Mouse (Mus musculus) CH12.LX (cell line): Measurements from ENCODE around the gene Mpzl1. TPM values are rescaled to one million over a fixed set of nuclear protein-coding genes. Genes with fewer than 3 reads are reported as not detected.

ENCODE experiments used
- DNase-seq: peaks from one replicate; pipeline ENCODE4 v3.0.0-alpha.2; 2013; ENCODE audit errors: extremely low read depth
- H3K27ac ChIP-seq: 2 replicates; pipeline ENCODE4 v1.5.1; 2012; ENCODE audit warnings: low read depth, mild to moderate bottlenecking, control low read depth, moderate library complexity; ENCODE audit not compliant: insufficient read depth
- H3K27me3 ChIP-seq: replicated peaks from 2 replicates; pipeline ENCODE3; 2012; ENCODE audit warnings: inconsistent platforms
- H3K36me3 ChIP-seq, 2 experiments: replicated peaks in 1 of 2; 2 replicates each; pipeline versions ENCODE3 to v1.6.1; 2012; ENCODE audit warnings: inconsistent platforms in 1 of 2, low read length in 1 of 2, mild to moderate bottlenecking in 1 of 2, mixed read lengths in 1 of 2, moderate library complexity in 1 of 2; ENCODE audit not compliant: control insufficient read depth in 1 of 2, insufficient read depth in 1 of 2
- H3K4me1 ChIP-seq, 2 experiments: 2 replicates each; pipeline ENCODE4 v1.6.1; 2012; ENCODE audit warnings: inconsistent platforms in 1 of 2, moderate library complexity in 1 of 2; ENCODE audit not compliant: insufficient read depth in 2 of 2, control insufficient read depth in 1 of 2
- H3K4me2 ChIP-seq: 2 replicates; pipeline ENCODE4 v1.6.1; 2012; ENCODE audit warnings: low read depth, mild to moderate bottlenecking, control low read depth; ENCODE audit not compliant: poor library complexity, insufficient read depth, severe bottlenecking
- H3K4me3 ChIP-seq, 3 experiments: fragments of 150-350 bp in 1 of 3; sonication (generic) in 1 of 3; replicated peaks in 1 of 3; 2 replicates each; pipeline versions ENCODE3 to v1.5.1; 2011 to 2012; ENCODE audit warnings: low read depth in 2 of 3, low read length in 2 of 3, mild to moderate bottlenecking in 2 of 3, moderate library complexity in 2 of 3, control low read depth in 1 of 3, improper control_type of control experiment in 1 of 3, inconsistent platforms in 1 of 3, mixed read lengths in 1 of 3; ENCODE audit not compliant: poor library complexity in 1 of 3
- H3K79me2 ChIP-seq: replicated peaks from 2 replicates; pipeline ENCODE4 v1.6.1; 2012; ENCODE audit warnings: mild to moderate bottlenecking, moderate library complexity; ENCODE audit not compliant: control insufficient read depth, poor library complexity, insufficient read depth, severe bottlenecking; ENCODE audit errors: extremely low read depth
- H3K9ac ChIP-seq: 2 replicates; pipeline ENCODE4 v1.6.1; 2012; ENCODE audit warnings: low read depth, mild to moderate bottlenecking, control low read depth, moderate library complexity; ENCODE audit not compliant: insufficient read depth
- H3K9me3 ChIP-seq: replicated peaks from 2 replicates; pipeline ENCODE3; 2012; ENCODE audit warnings: low read length, inconsistent platforms, mixed read lengths
- E2F4 ChIP-seq: IDR thresholded peaks from 2 replicates; pipeline ENCODE4 v1.6.1; 2011; ENCODE audit warnings: low read depth, low read length, improper control_type of control experiment; ENCODE audit not compliant: insufficient replicate concordance
- EP300 ChIP-seq: IDR thresholded peaks from 2 replicates; pipeline ENCODE4 v1.6.1; 2011; ENCODE audit warnings: low read length, improper control_type of control experiment
- ETS1 ChIP-seq: conservative IDR thresholded peaks from 2 replicates; pipeline ENCODE4 v1.6.1; 2012; ENCODE audit warnings: low read depth, mild to moderate bottlenecking, inconsistent platforms, low read length, improper control_type of control experiment, moderate library complexity
- GABPA ChIP-seq: IDR thresholded peaks from 2 replicates; pipeline ENCODE4 v1.6.1; 2012; ENCODE audit warnings: low read depth, low read length, improper control_type of control experiment, inconsistent platforms; ENCODE audit not compliant: insufficient replicate concordance
- IRF4 ChIP-seq: IDR thresholded peaks from 2 replicates; pipeline ENCODE4 v1.6.1; 2014; ENCODE audit warnings: low read depth, mild to moderate bottlenecking, inconsistent platforms, low read length, improper control_type of control experiment
- KAT2A ChIP-seq: IDR thresholded peaks from 2 replicates; pipeline ENCODE4 v1.6.1; 2012; ENCODE audit warnings: low read length, improper control_type of control experiment, inconsistent platforms; ENCODE audit not compliant: insufficient replicate concordance
- MAFK ChIP-seq: IDR thresholded peaks from 2 replicates; pipeline ENCODE4 v1.6.1; 2011; ENCODE audit warnings: low read length, improper control_type of control experiment; ENCODE audit not compliant: insufficient replicate concordance
- MAX ChIP-seq: IDR thresholded peaks from 2 replicates; pipeline ENCODE4 v1.6.1; 2011; ENCODE audit warnings: low read length, improper control_type of control experiment
- MEF2A ChIP-seq: IDR thresholded peaks from 2 replicates; pipeline ENCODE4 v1.6.1; 2014; ENCODE audit warnings: low read depth, mild to moderate bottlenecking, inconsistent platforms, low read length, improper control_type of control experiment, borderline replicate concordance
- MYC ChIP-seq: IDR thresholded peaks from 2 replicates; pipeline ENCODE4 v1.6.1; 2011; ENCODE audit warnings: low read depth, mild to moderate bottlenecking, improper control_type of control experiment, low read length
- POLR2A ChIP-seq: IDR thresholded peaks from 2 replicates; pipeline ENCODE4 v1.6.1; 2011; ENCODE audit warnings: low read depth, mild to moderate bottlenecking, improper control_type of control experiment, low read length
- POLR2AphosphoS2 ChIP-seq: IDR thresholded peaks from 2 replicates; pipeline ENCODE4 v1.6.1; 2011; ENCODE audit warnings: low read depth, low read length, improper control_type of control experiment
- SMC3 ChIP-seq: IDR thresholded peaks from 2 replicates; pipeline ENCODE4 v1.6.1; 2011; ENCODE audit warnings: low read depth, low read length, improper control_type of control experiment
- USF1 ChIP-seq: IDR thresholded peaks from 2 replicates; pipeline ENCODE4 v1.6.1; 2014; ENCODE audit warnings: low read depth, mild to moderate bottlenecking, inconsistent platforms, low read length, improper control_type of control experiment
- USF2 ChIP-seq: conservative IDR thresholded peaks from 2 replicates; pipeline ENCODE4 v1.6.1; 2011; ENCODE audit warnings: low read depth, low read length, improper control_type of control experiment
- ZC3H11A ChIP-seq: IDR thresholded peaks from 2 replicates; pipeline ENCODE4 v1.6.1; 2012; ENCODE audit warnings: low read depth, mild to moderate bottlenecking, inconsistent platforms, low read length, improper control_type of control experiment
- dilution Hi-C: fragments of 300-500 bp; cut with MboI; formaldehyde crosslinking; loops from 2 replicates; pipeline ENCODE4 v1.14.3; 2020; ENCODE audit warnings: low sequenced_read_pairs; ENCODE audit not compliant: extremely low pct_unique_long_range_greater_than_20kb, extremely low pct_ligation_motif_present
- in situ Hi-C: fragments of 300-500 bp; cut with MboI; formaldehyde crosslinking; loops from 3 replicates; pipeline ENCODE4 v1.14.3; 2019; ENCODE audit warnings: low sequenced_read_pairs, low pct_ligation_motif_present, low pct_unique_long_range_greater_than_20kb, mixed read lengths
- polyA plus RNA-seq: library from polyadenylated mRNA; unstranded; fragments of >175 nt; gene quantifications from 2 replicates; pipeline ENCODE4 v1.2.1, GENCODE M21; 2012; ENCODE audit warnings: low read depth; ENCODE audit not compliant: insufficient read length
- total RNA-seq, 2 experiments: library from RNA; depleted of rRNA; stranded (reverse); fragments of 300-350 nt in 1 of 2; fragments of >200 nt in 1 of 2; gene quantifications; 2 replicates each; pipeline ENCODE4 v1.2.3; 2012 to 2014

Gene Mpzl1
- total and polyA plus RNA-seq, 3 experiments = 2.8 to 6.7 (median 6.5) TPM

DNA sequence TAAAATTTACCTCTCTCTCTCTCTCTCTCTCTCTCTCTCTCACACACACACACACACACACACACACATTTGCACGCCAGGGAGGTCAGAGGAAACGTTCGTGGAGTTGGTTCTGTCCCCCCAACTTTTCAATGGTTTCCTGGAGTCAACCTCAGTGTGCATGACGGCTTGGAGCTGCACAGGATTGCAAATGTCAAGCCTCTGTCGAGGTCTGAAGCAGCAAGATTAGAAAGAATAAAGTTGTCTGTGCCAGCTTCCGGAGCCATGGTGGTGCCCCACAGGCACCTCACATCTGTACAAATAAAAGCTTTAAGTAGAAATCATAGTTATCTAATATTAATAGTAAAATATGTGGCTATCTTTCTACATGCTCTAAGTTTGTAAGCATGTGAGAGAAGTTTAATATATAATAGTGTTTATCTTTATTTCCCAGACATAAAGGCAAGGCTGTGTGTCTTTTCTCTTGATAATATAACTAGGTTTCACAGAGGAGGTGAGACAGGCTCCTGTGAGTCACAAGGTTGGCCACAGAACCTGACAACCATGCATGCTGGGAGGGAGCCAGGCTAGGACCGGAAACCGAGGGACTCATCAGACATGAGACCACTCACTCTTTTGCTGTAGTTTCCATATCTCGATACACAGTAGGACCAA, 57.8 kb downstream of the Mpzl1 start:
- dilution Hi-C loops = no loop called here

DNA sequence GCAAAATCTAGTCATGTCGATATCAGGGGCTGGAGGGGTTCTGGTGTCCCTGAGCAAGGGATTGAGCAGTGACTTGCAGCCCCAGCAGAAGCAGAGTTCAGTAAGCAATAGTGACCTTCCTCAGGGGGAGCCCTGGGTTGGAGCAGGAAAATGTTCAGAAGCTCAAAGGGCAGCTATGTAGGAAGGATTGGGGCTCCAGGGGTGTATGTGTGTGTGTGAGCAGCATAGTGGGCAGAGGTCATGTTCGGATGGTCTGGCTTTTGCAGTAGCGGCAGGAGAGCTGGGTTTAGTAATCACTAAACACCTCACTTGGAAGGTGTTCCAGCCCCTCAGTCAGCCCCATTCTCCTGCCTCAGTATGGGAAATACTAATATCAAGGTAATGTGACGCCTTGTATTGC, 58.3 kb downstream of the Mpzl1 start:
- Histone ChIP-seq H3K27ac (no peak overlapping the region), H3K4me2 (no peak overlapping the region), H3K9ac (no peak overlapping the region), H3K79me2 (no peaks in the 10 kb centered on the region), H3K9me3 (no peaks in the 10 kb centered on the region), H3K27me3 (no peaks in the 10 kb centered on the region), H3K4me3 (no peak overlapping the region), H3K36me3 (no peaks in the 10 kb centered on the region), H3K4me1 (peaks cover 0 to 6% of the 10 kb centered on the region in 2 experiments; a peak in 2 of 4 replicates)
- in situ Hi-C loops = no loop called here
- no peak for TF ChIP-seq GABPA
- TF ChIP-seq MAFK = no peak
- TF ChIP-seq IRF4 = no peak
- no peak for TF ChIP-seq E2F4
- no peak for DNase-seq
- dilution Hi-C loops = no loop called here

More for the DNA sequence above, 57.8 kb downstream of the Mpzl1 start:
- no peaks in the 10 kb centered on the region for H3K79me2 ChIP-seq
- no peak overlapping the region for H3K9ac ChIP-seq
- H3K27me3 ChIP-seq = no peaks in the 10 kb centered on the region
- in situ Hi-C loops = no loop called here
- H3K36me3 ChIP-seq = no peaks in the 10 kb centered on the region
- H3K4me1 ChIP-seq = peaks cover 0 to 6% of the 10 kb centered on the region in 2 experiments; a peak in 2 of 4 replicates
- H3K9me3 ChIP-seq = no peaks in the 10 kb centered on the region
- no peak overlapping the region for H3K27ac ChIP-seq
- TF ChIP-seq EP300 = no peak
- TF ChIP-seq MEF2A = no peak
- TF ChIP-seq SMC3 = no peak
- TF ChIP-seq E2F4 = no peak
- no peak for TF ChIP-seq USF1
- TF ChIP-seq, all 38 proteins: peak for 0
- Histone ChIP-seq H3K4me2 (no peak overlapping the region), H3K4me3 (no peak overlapping the region)
- DNase-seq = no peak

DNA sequence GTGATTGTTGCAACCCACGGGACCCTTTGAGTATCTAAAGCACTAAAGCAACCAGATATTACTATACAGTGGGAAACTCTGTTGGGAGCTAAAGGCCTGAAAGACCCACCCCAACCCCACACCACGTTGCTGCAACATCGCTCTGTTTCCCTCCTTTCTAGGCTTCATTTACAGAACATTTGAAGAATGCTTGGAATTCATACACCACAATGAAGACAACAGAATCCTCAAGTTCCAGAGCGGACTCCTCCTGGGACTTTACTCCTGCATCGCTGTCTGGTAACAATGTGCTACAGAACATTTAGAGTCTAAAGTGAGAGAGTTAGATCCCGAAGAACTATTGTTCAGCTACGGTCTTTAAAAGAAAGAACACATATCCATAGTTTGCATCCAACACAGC, 66.9 kb downstream of the Mpzl1 start:
- in situ Hi-C loops (no loop called here), dilution Hi-C loops (no loop called here)
- H3K4me2 ChIP-seq = no peak overlapping the region

More for the DNA sequence above, 66.9 kb downstream of the Mpzl1 start:
- Histone ChIP-seq H3K36me3 (no peaks in the 10 kb centered on the region), H3K4me1 (no peaks in the 10 kb centered on the region), H3K27me3 (no peaks in the 10 kb centered on the region), H3K9me3 (no peaks in the 10 kb centered on the region), H3K9ac (no peak overlapping the region), H3K27ac (no peak overlapping the region), H3K79me2 (no peaks in the 10 kb centered on the region), H3K4me3 (no peak overlapping the region)
- TF ChIP-seq MEF2A = no peak
- TF ChIP-seq KAT2A = no peak
- TF ChIP-seq IRF4 = no peak
- no peak for TF ChIP-seq MAFK
- no peak for TF ChIP-seq USF1
- TF ChIP-seq MYC = no peak
- no peak for TF ChIP-seq USF2
- no peak for TF ChIP-seq ETS1
- TF ChIP-seq POLR2A = no peak
- TF ChIP-seq MAX = no peak
- TF ChIP-seq POLR2AphosphoS2 = no peak
- TF ChIP-seq ZC3H11A = no peak
- no peak for DNase-seq
